13 mouse cellular contexts compared by ENCODE assay signal in genomic region chr6:52150401-52150966, GRCm38 (mm10). TPM values are rescaled to one million over a fixed set of nuclear protein-coding genes. Genes with fewer than 3 reads are reported as not detected.
DNase-seq lines count a peak whose midpoint lies in the region; ATAC-seq and TF ChIP-seq lines count a peak whose summit lies in the region.
"Had no signal": no experiment of that assay in that cellular context is flagged by ENCODE, and none has a peak within 500 bp of the region (broad histone marks: within the 10 kb centered on the region; RNA-seq: fewer than 3 reads in every experiment).

No protein-coding gene starts in this region.

- peaks cover 46% of the 10 kb centered on the region for H3K27me3 ChIP-seq in hindbrain, embryonic 11.5 days (ENCODE audit: control insufficient read depth, insufficient read depth, low read length)
- H3K27me3 ChIP-seq in hindbrain, embryonic 14.5 days (ENCODE audit: control insufficient read depth, insufficient read depth, low read length): peaks cover 77% of the 10 kb centered on the region
- no peaks in the 10 kb centered on the region for H3K27me3 ChIP-seq in C2C12 (ENCODE audit: control insufficient read depth, insufficient read depth, insufficient read length)
- H3K27me3 ChIP-seq in embryonic facial prominence, embryonic 11.5 days (ENCODE audit: control insufficient read depth, insufficient read depth, low read length): peaks cover 51% of the 10 kb centered on the region
- H3K27me3 ChIP-seq in myocyte (ENCODE audit: control insufficient read depth, insufficient read depth, insufficient read length): no peaks in the 10 kb centered on the region

- no peak overlapping the region for H3K4me2 ChIP-seq in hindbrain, embryonic 11.5 days (replicated peaks; ENCODE audit: low read depth, low read length)
- H3K4me2 ChIP-seq in hindbrain, embryonic 14.5 days (replicated peaks): no peak overlapping the region
- H3K4me2 ChIP-seq in embryonic facial prominence, embryonic 11.5 days (ENCODE audit: low read depth, low read length): no peak overlapping the region
- peak overlapping the region; percentile 63 for H3K4me2 ChIP-seq in myocyte (ENCODE audit: low read depth)
- H3K4me2 ChIP-seq: heart, embryonic 12.5 days had no signal

- H3K4me1 ChIP-seq in hindbrain, embryonic 11.5 days (replicated peaks; ENCODE audit: control insufficient read depth, insufficient read depth, low read length): no peaks in the 10 kb centered on the region
- no peaks in the 10 kb centered on the region for H3K4me1 ChIP-seq in hindbrain, embryonic 14.5 days (replicated peaks; ENCODE audit: control insufficient read depth, insufficient read depth, low read length)
- 0 out of 2 replicates have a peak, but pooled peaks cover 3% of the 10 kb centered on the region for H3K4me1 ChIP-seq in embryonic facial prominence, embryonic 11.5 days (ENCODE audit: control insufficient read depth, insufficient read depth, low read length)
- H3K4me1 ChIP-seq: heart, embryonic 12.5 days had no signal

- no peaks in the 10 kb centered on the region for H3K9me3 ChIP-seq in hindbrain, embryonic 11.5 days (ENCODE audit: control insufficient read depth, low read length)
- H3K9me3 ChIP-seq in hindbrain, embryonic 14.5 days (ENCODE audit: control insufficient read depth, low read length): no peaks in the 10 kb centered on the region
- H3K9me3 ChIP-seq in embryonic facial prominence, embryonic 11.5 days (replicated peaks; ENCODE audit: control insufficient read depth, low read length): no peaks in the 10 kb centered on the region

- H3K36me3 ChIP-seq in hindbrain, embryonic 11.5 days (ENCODE audit: control insufficient read depth, insufficient read depth, low read length): no peaks in the 10 kb centered on the region
- no peaks in the 10 kb centered on the region for H3K36me3 ChIP-seq in hindbrain, embryonic 14.5 days (replicated peaks; ENCODE audit: control insufficient read depth, insufficient read depth)
- H3K36me3 ChIP-seq in C2C12 (ENCODE audit: control insufficient read depth, insufficient read depth): no peaks in the 10 kb centered on the region
- no peaks in the 10 kb centered on the region for H3K36me3 ChIP-seq in embryonic facial prominence, embryonic 11.5 days (replicated peaks; ENCODE audit: control insufficient read depth, insufficient read depth, low read depth, low read length)
- no peaks in the 10 kb centered on the region for H3K36me3 ChIP-seq in myocyte (ENCODE audit: control insufficient read depth, insufficient read depth)
- H3K36me3 ChIP-seq: heart, embryonic 12.5 days had no signal

- no peaks in the 10 kb centered on the region for H3K79me3 ChIP-seq in C2C12 (ENCODE audit: low read depth)

- WGBS in hindbrain, embryonic 11.5 days: 6% methylated on average over 16 of the region's 16 CpGs
- WGBS in hindbrain, embryonic 14.5 days: 7% methylated on average over 16 of the region's 16 CpGs
- 4% methylated on average over 16 of the region's 16 CpGs for WGBS in embryonic facial prominence, embryonic 11.5 days

- ATAC-seq in hindbrain, embryonic 11.5 days (ENCODE audit: low FRiP score): no peak
- ATAC-seq in hindbrain, embryonic 14.5 days (ENCODE audit: low FRiP score): no peak
- no peak for ATAC-seq in embryonic facial prominence, embryonic 11.5 days (replicated peaks; ENCODE audit: insufficient number of reproducible peaks, low FRiP score, low TSS enrichment, low read depth)

- H3K9ac ChIP-seq in hindbrain, embryonic 11.5 days (ENCODE audit: low read depth, low read length): no peak overlapping the region
- H3K9ac ChIP-seq in hindbrain, embryonic 14.5 days: no peak overlapping the region
- no peak overlapping the region for H3K9ac ChIP-seq in embryonic facial prominence, embryonic 11.5 days (replicated peaks; ENCODE audit: low read length)
- H3K9ac ChIP-seq: heart, embryonic 12.5 days; liver, embryonic 14.5 days had no signal

- H3K27ac ChIP-seq in hindbrain, embryonic 11.5 days (ENCODE audit: low read depth, low read length): no peak overlapping the region
- H3K27ac ChIP-seq in hindbrain, embryonic 14.5 days: no peak overlapping the region
- H3K27ac ChIP-seq in embryonic facial prominence, embryonic 11.5 days (replicated peaks; ENCODE audit: low read depth, low read length): no peak overlapping the region
- H3K27ac ChIP-seq: liver, embryonic 14.5 days had no signal

- peak; percentile 51 for DNase-seq in hindbrain, embryonic 11.5 days (ENCODE audit: low spot score)
- no peak for DNase-seq in hindbrain, embryonic 14.5 days (ENCODE audit: low spot score)
- peak; percentile 56 for DNase-seq in embryonic facial prominence, embryonic 11.5 days (ENCODE audit: low spot score)
- no peak for DNase-seq in testis, postnatal 14 days (ENCODE audit: low spot score)
- no peak for DNase-seq in layer of hippocampus, adult 9-11 months
- DNase-seq in ovary, postnatal 10 days (ENCODE audit: low spot score): no peak
- DNase-seq: cerebellum, adult 9-11 months; midbrain, embryonic 14.5 days; thymus, postnatal 4 days had no signal

- no peak for TF ChIP-seq CTCF in C2C12 (IDR thresholded peaks at IDR 0.05; ENCODE audit: control insufficient read depth, insufficient read depth, insufficient read length)

- no peaks in the 10 kb centered on the region for H3K79me2 ChIP-seq in C2C12 (ENCODE audit: control insufficient read depth, insufficient read depth)
- no peaks in the 10 kb centered on the region for H3K79me2 ChIP-seq in myocyte (ENCODE audit: control insufficient read depth, insufficient read depth)

- H3ac ChIP-seq in C2C12 (ENCODE audit: control insufficient read depth, insufficient read length, low read depth) (no peak overlapping the region), myocyte (ENCODE audit: control insufficient read depth, insufficient read length) (no peak overlapping the region)

- no peak overlapping the region for H3K4me3 ChIP-seq in hindbrain, embryonic 11.5 days (ENCODE audit: low read depth, low read length)
- H3K4me3 ChIP-seq in hindbrain, embryonic 14.5 days (replicated peaks; ENCODE audit: low read length): no peak overlapping the region
- no peak overlapping the region for H3K4me3 ChIP-seq in C2C12 (ENCODE audit: insufficient read depth, poor library complexity, severe bottlenecking)
- H3K4me3 ChIP-seq in embryonic facial prominence, embryonic 11.5 days (ENCODE audit: low read depth, low read length): no peak overlapping the region
- H3K4me3 ChIP-seq in myocyte: no peak overlapping the region
- H3K4me3 ChIP-seq: heart, embryonic 12.5 days had no signal

- no peak for TF ChIP-seq POLR2A in myocyte (IDR thresholded peaks at IDR 0.05; ENCODE audit: insufficient read length, low read depth)

TF ChIP-seq in C2C12, 6 proteins besides CTCF, POLR2A, EP300 and RAD21:
- TF ChIP-seq MAX (IDR thresholded peaks at IDR 0.05) (no peak), MYOD1 (IDR thresholded peaks at IDR 0.05; ENCODE audit: control insufficient read depth, insufficient read length, low read depth) (peak; percentile 71)

TF ChIP-seq in myocyte, 11 proteins besides CTCF, POLR2A, EP300 and RAD21 (continues in another document):
- TF ChIP-seq MAX (IDR thresholded peaks at IDR 0.05; ENCODE audit: low read depth): no peak
- TF ChIP-seq POLR2AphosphoS2 (IDR thresholded peaks at IDR 0.05; ENCODE audit: insufficient read length, low read depth): no peak
- TF ChIP-seq CEBPB (IDR thresholded peaks at IDR 0.05; ENCODE audit: insufficient read depth, poor library complexity, severe bottlenecking): no peak
- TF ChIP-seq E2F4 (IDR thresholded peaks at IDR 0.05; ENCODE audit: insufficient read depth): no peak
- TF ChIP-seq SRF (IDR thresholded peaks at IDR 0.05; ENCODE audit: control insufficient read depth, insufficient read length, low read depth): no peak
- TF ChIP-seq TCF12 (IDR thresholded peaks at IDR 0.05; ENCODE audit: insufficient read depth, poor library complexity, severe bottlenecking): peak; percentile 78
- TF ChIP-seq MYOG (IDR thresholded peaks at IDR 0.05; ENCODE audit: control insufficient read depth in 1 of 3, insufficient read depth in 1 of 3, insufficient read length in 2 of 3, low read depth in 2 of 3): peak; percentile 79 to 98 (median 91)
- TF ChIP-seq TCF3 (IDR thresholded peaks at IDR 0.05; ENCODE audit: insufficient read length, low read depth): peak; percentile 72

RNA-seq across cellular contexts. Expression of gene Hoxa1, which starts 7.6 kb away (rescaled TPM):
- polyA plus RNA-seq in hindbrain, embryonic 11.5 days (2014; fragmentation: Nextera tagmentation; extraction: Ambion mirVana): 4.0 and 4.1 TPM in 2 replicates
- 2.6 and 3.0 TPM in 2 replicates for polyA plus RNA-seq in hindbrain, embryonic 14.5 days (2014; fragmentation: Nextera tagmentation; extraction: Ambion mirVana)
- 0.96 TPM for polyA plus RNA-seq in C2C12 (2012; fragmentation: generic; extraction: Trizol)
- polyA plus RNA-seq in embryonic facial prominence, embryonic 11.5 days (2014; fragmentation: Nextera tagmentation; extraction: Ambion mirVana): 1.1 TPM in 2 replicates
- 2.0 TPM for polyA plus RNA-seq in myocyte (2012; fragmentation: generic; extraction: Trizol)

RNA-seq across cellular contexts. Expression of gene Hoxa2, which starts 14.1 kb away (rescaled TPM):
- 63.7 and 68.1 TPM in 2 replicates for polyA plus RNA-seq in hindbrain, embryonic 11.5 days (2014; fragmentation: Nextera tagmentation; extraction: Ambion mirVana)
- 27.6 and 35.1 TPM in 2 replicates for polyA plus RNA-seq in hindbrain, embryonic 14.5 days (2014; fragmentation: Nextera tagmentation; extraction: Ambion mirVana)
- polyA plus RNA-seq in C2C12 (2012; fragmentation: generic; extraction: Trizol) (0.16 TPM), myocyte (2012; fragmentation: generic; extraction: Trizol) (0.32 TPM)
- 19.4 and 24.1 TPM in 2 replicates for polyA plus RNA-seq in embryonic facial prominence, embryonic 11.5 days (2014; fragmentation: Nextera tagmentation; extraction: Ambion mirVana)

RNA-seq across cellular contexts. Expression of gene 5730596B20Rik, which starts 26.8 kb away (rescaled TPM):
- polyA plus RNA-seq in hindbrain, embryonic 11.5 days (2014; fragmentation: Nextera tagmentation; extraction: Ambion mirVana): 4.9 and 5.4 TPM in 2 replicates
- 4.1 and 5.0 TPM in 2 replicates for polyA plus RNA-seq in hindbrain, embryonic 14.5 days (2014; fragmentation: Nextera tagmentation; extraction: Ambion mirVana)
- 0.07 TPM for polyA plus RNA-seq in C2C12 (2012; fragmentation: generic; extraction: Trizol)
- 0.13 and 0.22 TPM in 2 replicates for polyA plus RNA-seq in embryonic facial prominence, embryonic 11.5 days (2014; fragmentation: Nextera tagmentation; extraction: Ambion mirVana)
- 0.11 TPM for polyA plus RNA-seq in myocyte (2012; fragmentation: generic; extraction: Trizol)
- polyA plus RNA-seq: midbrain, embryonic 14.5 days had no signal

RNA-seq across cellular contexts. Expression of gene Hoxa4, which starts 41.1 kb away (rescaled TPM):
- 11.9 and 12.8 TPM in 2 replicates for polyA plus RNA-seq in hindbrain, embryonic 11.5 days (2014; fragmentation: Nextera tagmentation; extraction: Ambion mirVana)
- polyA plus RNA-seq in hindbrain, embryonic 14.5 days (2014; fragmentation: Nextera tagmentation; extraction: Ambion mirVana): 19.7 and 22.5 TPM in 2 replicates
- polyA plus RNA-seq in C2C12 (2012; fragmentation: generic; extraction: Trizol) (0.74 TPM), myocyte (2012; fragmentation: generic; extraction: Trizol) (1.4 TPM)
- 0.31 and 0.34 TPM in 2 replicates for polyA plus RNA-seq in embryonic facial prominence, embryonic 11.5 days (2014; fragmentation: Nextera tagmentation; extraction: Ambion mirVana)
- polyA plus RNA-seq: midbrain, embryonic 14.5 days had no signal

RNA-seq across cellular contexts. Expression of gene Hoxa5, which starts 53.9 kb away (rescaled TPM):
- 23.8 and 39.3 TPM in 2 replicates for polyA plus RNA-seq in hindbrain, embryonic 11.5 days (2014; fragmentation: Nextera tagmentation; extraction: Ambion mirVana)
- polyA plus RNA-seq in hindbrain, embryonic 14.5 days (2014; fragmentation: Nextera tagmentation; extraction: Ambion mirVana): 175 and 180 TPM in 2 replicates
- polyA plus RNA-seq in C2C12 (2012; fragmentation: generic; extraction: Trizol): 1.5 TPM
- polyA plus RNA-seq in embryonic facial prominence, embryonic 11.5 days (2014; fragmentation: Nextera tagmentation; extraction: Ambion mirVana): 0.39 and 1.4 TPM in 2 replicates
- polyA plus RNA-seq in myocyte (2012; fragmentation: generic; extraction: Trizol): 1.6 TPM
- polyA plus RNA-seq: midbrain, embryonic 14.5 days had no signal

Comparison
In these comparisons a context has a peak if more than half of its experiments do, and no peak if none do; other contexts are left out.
1. DNase-seq: peak in hindbrain, embryonic 11.5 days (single experiment) and embryonic facial prominence, embryonic 11.5 days (single experiment); none in hindbrain, embryonic 14.5 days (single experiment), testis, postnatal 14 days (single experiment), layer of hippocampus, adult 9-11 months (single experiment) and ovary, postnatal 10 days (single experiment).
2. RNA of gene Hoxa2, which starts 14.1 kb away (polyA plus RNA-seq): 63.7 to 68.1 TPM in hindbrain, embryonic 11.5 days, 27.6 to 35.1 TPM in hindbrain, embryonic 14.5 days and 19.4 to 24.1 TPM in embryonic facial prominence, embryonic 11.5 days; 0.32 TPM in myocyte (single experiment) and 0.16 TPM in C2C12 (single experiment); every median in the first group is over 10 times any median in the second.